Mouse (Mus musculus) neural tube, embryonic 15.5 days (tissue): ENCODE results near the gene Sdk1. TPM values are rescaled to one million over a fixed set of nuclear protein-coding genes. Genes with fewer than 3 reads are reported as not detected.

Experiments used
- ATAC-seq: fragments of 200-750 bp; cut with Nextera tagmentation; 2 replicates; pipeline ENCODE4 v1.8.0; 2017; ENCODE audit warnings: mild to moderate bottlenecking, moderate TSS enrichment, moderate library complexity; ENCODE audit not compliant: low FRiP score
- H3K27ac ChIP-seq: fragments of 300-500 bp; sonication (generic); replicated peaks from 2 replicates; pipeline ENCODE4 v1.5.1; 2015; ENCODE audit warnings: mild to moderate bottlenecking, inconsistent platforms
- H3K27me3 ChIP-seq: fragments of 300-500 bp; sonication (generic); replicated peaks from 2 replicates; pipeline ENCODE4 v1.6.1; 2015; ENCODE audit warnings: inconsistent platforms
- H3K36me3 ChIP-seq: fragments of 300-500 bp; sonication (generic); 2 replicates; pipeline ENCODE4 v1.6.1; 2015; ENCODE audit warnings: inconsistent platforms
- H3K4me1 ChIP-seq: fragments of 300-500 bp; sonication (generic); 2 replicates; pipeline ENCODE4 v1.6.1; 2015; ENCODE audit warnings: inconsistent platforms
- H3K4me2 ChIP-seq: fragments of 300-500 bp; sonication (generic); 2 replicates; pipeline ENCODE4 v1.6.1; 2015; ENCODE audit warnings: inconsistent platforms, mild to moderate bottlenecking, moderate library complexity
- H3K4me3 ChIP-seq: fragments of 300-500 bp; sonication (generic); replicated peaks from 2 replicates; pipeline ENCODE4 v1.5.1; 2015; ENCODE audit warnings: mild to moderate bottlenecking, inconsistent platforms
- H3K9ac ChIP-seq: fragments of 300-500 bp; sonication (generic); replicated peaks from 2 replicates; pipeline ENCODE4 v1.6.1; 2015; ENCODE audit warnings: mild to moderate bottlenecking, inconsistent platforms
- H3K9me3 ChIP-seq: fragments of 300-500 bp; sonication (generic); replicated peaks from 2 replicates; pipeline ENCODE4 v1.6.1; 2016; ENCODE audit warnings: inconsistent platforms
- WGBS: fragments of 180-500 bp; shearing (Covaris S2); methylation state at CpG from one replicate; pipeline ENCODE4 v1.1.7; 2015; ENCODE audit warnings: mixed read lengths; 5-methylcytosine and 5-hydroxymethylcytosine counted together
- polyA plus RNA-seq: library from polyadenylated mRNA; unstranded; fragments of >200 nt; fragmentation: Nextera tagmentation; extraction: Ambion mirVana; gene quantifications from 2 replicates; pipeline ENCODE4 v1.2.1, GENCODE M21; 2015

Gene Sdk1
- polyA plus RNA-seq, 1 experiment from 2014 or later: 2.7 TPM

DNA sequence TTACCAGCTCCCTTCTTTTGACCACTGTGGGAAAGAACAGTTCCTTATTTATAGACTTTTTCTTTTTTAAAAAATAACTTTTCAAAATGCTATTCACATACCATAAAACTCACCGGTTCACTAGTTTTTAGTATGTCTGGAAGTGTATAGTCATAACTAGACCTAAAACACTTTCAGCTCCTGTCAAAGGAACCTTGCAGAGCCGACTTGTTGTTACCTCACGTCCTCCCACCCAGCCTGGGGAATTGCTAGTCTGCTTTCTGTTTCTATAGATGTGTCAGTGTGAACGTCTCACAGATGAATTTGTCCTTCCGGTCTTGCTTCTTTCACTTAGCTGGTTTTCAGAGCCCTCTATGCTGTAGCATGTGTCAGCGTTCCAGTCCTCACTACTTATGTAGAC, 35.8 kb downstream of the Sdk1 start:
- no peak overlapping the region for H3K4me2 ChIP-seq
- H3K27me3 ChIP-seq: no peaks in the 10 kb centered on the region
- no peaks in the 10 kb centered on the region for H3K4me1 ChIP-seq
- no peak overlapping the region for H3K4me3 ChIP-seq
- 86% methylated on average over 6 of the region's 6 CpGs for WGBS
- no peak for ATAC-seq
- H3K36me3 ChIP-seq: no peaks in the 10 kb centered on the region
- H3K27ac ChIP-seq: no peak overlapping the region
- H3K9ac ChIP-seq: no peak overlapping the region
- no peaks in the 10 kb centered on the region for H3K9me3 ChIP-seq

DNA sequence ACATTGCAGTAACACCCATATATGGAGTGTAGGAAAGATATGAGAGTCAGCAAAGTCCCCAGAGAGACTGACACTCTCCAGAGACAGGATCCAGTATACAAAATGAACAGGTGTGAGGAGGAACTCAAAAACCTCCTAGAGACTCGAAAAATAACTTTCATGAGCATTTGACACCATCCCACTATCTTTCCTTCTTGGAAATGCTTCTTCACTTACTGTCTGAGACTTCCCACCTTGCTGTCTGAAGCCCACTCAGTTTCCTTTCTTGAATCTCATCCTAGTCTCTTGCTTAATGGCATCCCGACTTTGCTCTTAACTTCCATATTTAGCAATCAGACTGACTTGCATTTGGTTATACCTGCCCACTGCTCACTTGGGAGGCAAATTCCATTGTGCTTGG, 40.5 kb downstream of the Sdk1 start:
- Histone ChIP-seq H3K27ac (no peak overlapping the region), H3K36me3 (no peaks in the 10 kb centered on the region), H3K4me3 (no peak overlapping the region), H3K9ac (no peak overlapping the region), H3K27me3 (no peaks in the 10 kb centered on the region), H3K4me2 (no peak overlapping the region), H3K9me3 (no peaks in the 10 kb centered on the region), H3K4me1 (no peaks in the 10 kb centered on the region)
- no peak for ATAC-seq
- 75% methylated on average over 2 of the region's 2 CpGs for WGBS

DNA sequence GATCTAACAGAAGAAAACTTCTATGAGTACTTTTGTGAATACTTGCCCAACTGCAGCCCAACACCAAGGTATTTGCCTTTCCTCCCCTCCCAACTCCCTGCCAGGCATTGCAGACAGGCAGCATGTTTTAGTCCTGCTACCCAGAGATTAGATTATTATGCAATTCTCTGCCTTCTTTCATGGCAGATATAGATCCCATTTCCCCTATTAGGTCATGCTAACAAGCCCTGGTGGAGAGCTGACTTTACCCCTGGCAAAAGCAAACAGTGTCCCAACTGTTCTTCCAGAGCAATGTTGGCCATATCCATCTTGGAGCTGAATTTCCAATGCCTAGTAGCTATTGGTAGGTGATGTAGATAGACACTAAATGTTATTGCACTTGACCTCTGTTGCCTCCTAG, 48.3 kb downstream of the Sdk1 start:
- H3K27ac ChIP-seq: no peak overlapping the region

DNA sequence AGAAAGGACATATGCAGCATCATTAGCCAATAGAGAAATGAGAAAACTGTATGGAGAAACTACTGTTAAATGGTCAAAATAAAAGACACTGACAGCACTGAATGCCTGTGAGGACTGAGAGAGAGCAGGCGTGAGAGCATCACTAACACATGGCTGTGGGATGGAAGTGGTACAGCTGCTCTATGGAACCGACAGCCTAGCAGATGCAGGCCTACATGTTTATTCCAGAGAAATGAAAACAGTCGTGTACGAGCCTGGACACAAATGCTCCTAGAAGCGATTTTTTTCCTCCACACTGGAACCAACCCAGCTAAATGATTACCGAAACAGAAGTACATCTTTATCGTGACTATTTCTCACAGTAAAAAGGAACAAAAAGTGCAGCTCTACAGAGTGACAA, 54.0 kb downstream of the Sdk1 start:
- Histone ChIP-seq H3K9ac (no peak overlapping the region), H3K36me3 (no peaks in the 10 kb centered on the region), H3K4me2 (no peak overlapping the region), H3K27ac (no peak overlapping the region), H3K9me3 (no peaks in the 10 kb centered on the region), H3K4me3 (no peak overlapping the region), H3K27me3 (no peaks in the 10 kb centered on the region), H3K4me1 (no peaks in the 10 kb centered on the region)
- no peak for ATAC-seq
- WGBS: 85% methylated on average over 7 of the region's 7 CpGs

More for the DNA sequence above, 48.3 kb downstream of the Sdk1 start:
- H3K36me3 ChIP-seq: no peaks in the 10 kb centered on the region
- no peaks in the 10 kb centered on the region for H3K4me1 ChIP-seq
- no peaks in the 10 kb centered on the region for H3K9me3 ChIP-seq
- H3K4me2 ChIP-seq: no peak overlapping the region
- no peak overlapping the region for H3K9ac ChIP-seq
- no peak overlapping the region for H3K4me3 ChIP-seq
- no peaks in the 10 kb centered on the region for H3K27me3 ChIP-seq
- ATAC-seq: no peak

DNA sequence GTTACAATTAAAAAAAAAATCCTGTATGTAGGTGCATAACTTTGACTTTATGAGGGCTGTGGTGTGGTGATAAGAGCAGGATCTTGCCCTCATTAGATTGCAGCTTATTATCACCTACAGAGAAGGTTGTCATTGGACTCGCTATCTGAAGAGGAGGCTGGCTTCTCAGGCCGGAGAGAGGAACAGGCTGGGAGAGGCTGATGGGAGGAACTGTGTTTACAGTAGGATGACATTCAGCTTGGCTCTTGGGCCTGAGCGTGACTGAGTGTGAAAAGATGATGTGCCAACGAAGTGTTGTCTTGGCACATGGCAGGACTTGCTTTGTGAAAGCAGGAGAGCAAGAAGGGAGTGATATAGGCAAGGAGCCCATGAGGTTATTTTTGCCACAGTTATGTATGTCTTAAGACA, 61.0 kb downstream of the Sdk1 start:
- no peaks in the 10 kb centered on the region for H3K9me3 ChIP-seq
- no peak overlapping the region for H3K27ac ChIP-seq
- no peak overlapping the region for H3K4me2 ChIP-seq
- H3K9ac ChIP-seq: no peak overlapping the region
- H3K36me3 ChIP-seq: no peaks in the 10 kb centered on the region
- H3K4me3 ChIP-seq: no peak overlapping the region
- H3K27me3 ChIP-seq: no peaks in the 10 kb centered on the region
- no peaks in the 10 kb centered on the region for H3K4me1 ChIP-seq
- ATAC-seq: no peak
- WGBS: 77% methylated on average over 4 of the region's 4 CpGs

DNA sequence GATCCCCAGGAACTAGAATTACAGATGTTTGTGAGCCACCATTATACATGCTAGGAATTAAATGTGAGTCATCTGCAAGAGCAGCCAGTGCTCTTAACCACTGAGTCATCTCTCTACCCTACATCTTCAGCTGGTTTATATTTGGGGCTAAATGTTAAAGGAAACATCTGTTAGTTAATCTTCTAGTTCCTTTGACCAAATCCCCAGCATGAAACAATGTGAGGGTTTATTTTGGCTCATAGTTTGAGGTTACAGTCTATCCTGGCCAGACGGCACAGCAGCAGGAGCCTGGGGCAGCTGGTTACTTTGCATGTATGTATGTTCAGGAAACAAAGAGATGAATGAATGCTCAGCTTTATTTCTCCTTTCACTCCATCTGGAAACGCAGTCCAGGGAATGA, 62.5 kb downstream of the Sdk1 start:
- Histone ChIP-seq H3K27me3 (no peaks in the 10 kb centered on the region), H3K36me3 (no peaks in the 10 kb centered on the region), H3K9me3 (no peaks in the 10 kb centered on the region), H3K9ac (no peak overlapping the region), H3K4me2 (no peak overlapping the region), H3K27ac (no peak overlapping the region), H3K4me1 (no peaks in the 10 kb centered on the region), H3K4me3 (no peak overlapping the region)
- 50% methylated on average over 2 of the region's 2 CpGs for WGBS
- no peak for ATAC-seq

DNA sequence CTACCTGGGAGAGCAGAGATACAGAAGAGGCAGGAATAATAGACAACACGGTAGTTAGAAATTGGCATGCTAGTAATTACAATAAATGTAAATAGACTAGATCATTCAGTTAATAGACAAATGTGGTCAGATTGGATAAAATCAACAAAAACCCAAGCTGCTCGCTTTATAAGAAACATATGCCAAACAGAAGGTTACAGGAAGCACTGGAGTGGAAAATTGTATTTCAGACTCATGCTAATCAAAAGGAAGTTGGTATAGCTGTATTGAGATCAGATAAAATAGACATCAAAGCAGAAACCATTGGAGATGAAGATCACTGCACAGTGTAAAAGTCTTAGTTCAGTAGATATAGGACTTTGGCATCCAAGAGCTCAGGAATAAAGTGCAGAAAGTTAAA, 63.4 kb downstream of the Sdk1 start:
- no peak overlapping the region for H3K4me2 ChIP-seq
- 76% methylated on average over 2 of the region's 2 CpGs for WGBS
- H3K4me3 ChIP-seq: no peak overlapping the region
- H3K36me3 ChIP-seq: no peaks in the 10 kb centered on the region
- no peak for ATAC-seq
- no peaks in the 10 kb centered on the region for H3K9me3 ChIP-seq
- no peak overlapping the region for H3K9ac ChIP-seq
- H3K4me1 ChIP-seq: no peaks in the 10 kb centered on the region
- H3K27me3 ChIP-seq: no peaks in the 10 kb centered on the region
- H3K27ac ChIP-seq: no peak overlapping the region

DNA sequence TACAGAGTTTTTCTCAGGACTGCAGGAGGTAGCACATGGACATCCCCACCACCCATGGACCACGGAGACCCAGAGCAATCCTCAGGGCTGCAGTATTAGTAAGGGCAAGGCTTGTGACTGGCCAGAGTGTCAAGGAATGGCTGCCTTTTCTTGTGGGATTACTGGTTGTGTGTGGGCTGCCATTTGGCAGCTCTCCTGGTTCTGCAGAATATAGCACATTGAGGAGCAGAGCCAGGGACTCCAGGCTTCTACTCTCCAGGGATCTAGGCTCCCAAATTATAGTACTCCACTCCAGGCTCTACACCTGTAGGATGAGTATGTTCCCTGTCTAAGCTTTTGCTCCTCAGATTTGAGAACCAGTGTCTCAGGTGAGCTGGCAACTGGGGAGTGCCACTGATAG, 69.4 kb downstream of the Sdk1 start:
- 86% methylated on average over 1 of the region's 1 CpGs for WGBS
- Histone ChIP-seq H3K36me3 (no peaks in the 10 kb centered on the region), H3K27me3 (no peaks in the 10 kb centered on the region), H3K9ac (no peak overlapping the region), H3K4me3 (no peak overlapping the region), H3K4me2 (no peak overlapping the region), H3K27ac (no peak overlapping the region), H3K4me1 (no peaks in the 10 kb centered on the region), H3K9me3 (no peaks in the 10 kb centered on the region)
- ATAC-seq: no peak

DNA sequence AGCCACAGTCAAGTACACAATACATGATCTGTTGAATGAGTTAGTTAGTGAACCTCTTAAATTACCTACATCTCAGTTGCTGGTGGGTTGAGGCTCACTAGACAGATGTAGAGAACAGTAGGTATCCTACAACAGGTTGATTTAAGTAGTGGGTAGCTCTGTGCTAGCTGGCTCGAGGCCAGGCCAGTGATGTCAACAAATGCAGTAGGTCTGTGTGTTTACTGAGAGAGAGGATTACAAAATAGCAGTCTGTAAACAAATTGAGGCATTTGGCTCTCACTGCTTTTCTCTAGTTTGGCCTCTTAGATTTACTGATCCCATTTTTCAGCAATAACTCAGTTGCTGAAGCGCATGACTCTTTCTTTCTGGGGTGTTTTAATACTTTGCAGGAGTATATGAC, 70.5 kb downstream of the Sdk1 start:
- no peak for ATAC-seq
- H3K4me1 ChIP-seq: no peaks in the 10 kb centered on the region
- H3K9me3 ChIP-seq: no peaks in the 10 kb centered on the region
- 77% methylated on average over 2 of the region's 2 CpGs for WGBS
- no peak overlapping the region for H3K9ac ChIP-seq
- H3K27me3 ChIP-seq: no peaks in the 10 kb centered on the region
- H3K36me3 ChIP-seq: no peaks in the 10 kb centered on the region
- H3K27ac ChIP-seq: no peak overlapping the region
- H3K4me2 ChIP-seq: no peak overlapping the region
- H3K4me3 ChIP-seq: no peak overlapping the region

DNA sequence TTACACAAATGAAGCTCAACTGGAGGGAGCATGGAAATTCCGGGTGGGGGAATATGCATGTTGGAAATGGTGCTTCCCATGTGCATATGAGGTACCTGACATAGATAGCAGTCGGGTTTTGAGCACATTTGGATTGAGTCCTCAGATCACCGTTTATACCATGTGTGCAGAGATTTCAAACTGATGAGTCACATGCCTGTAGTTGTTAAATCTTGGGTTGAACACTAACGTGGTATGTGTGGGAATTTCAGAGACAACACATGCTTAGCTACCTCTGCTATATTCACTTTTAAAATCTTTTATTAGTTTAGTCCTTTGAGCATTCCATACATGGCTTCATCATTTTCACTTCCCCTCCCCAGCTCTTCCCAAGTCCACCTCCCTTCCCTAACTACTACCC, 71.0 kb downstream of the Sdk1 start:
- Histone ChIP-seq H3K9me3 (no peaks in the 10 kb centered on the region), H3K4me3 (no peak overlapping the region), H3K36me3 (no peaks in the 10 kb centered on the region), H3K9ac (no peak overlapping the region), H3K4me2 (no peak overlapping the region), H3K4me1 (no peaks in the 10 kb centered on the region), H3K27me3 (no peaks in the 10 kb centered on the region), H3K27ac (no peak overlapping the region)
- no peak for ATAC-seq
- WGBS: 89% methylated on average over 4 of the region's 4 CpGs

DNA sequence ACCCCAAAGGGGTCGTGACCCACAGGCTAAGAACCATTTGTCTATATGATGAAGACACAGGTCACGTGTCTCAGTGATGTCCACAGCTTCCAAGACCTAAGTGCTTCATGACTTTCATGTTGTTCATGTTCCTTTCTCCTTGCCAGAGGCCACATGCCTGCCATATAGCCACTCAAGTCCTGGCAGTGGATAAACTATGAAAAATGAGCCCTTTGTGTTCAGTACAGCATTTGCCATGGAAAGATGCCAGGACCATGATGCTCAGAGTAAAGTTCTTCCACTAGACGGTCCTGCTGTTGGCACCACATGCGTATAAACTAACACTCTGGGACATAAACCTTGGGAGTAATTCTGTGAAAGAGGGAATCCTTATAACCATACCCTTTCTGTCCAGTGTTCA, 75.8 kb downstream of the Sdk1 start:
- H3K9ac ChIP-seq: no peak overlapping the region
- WGBS: 72% methylated on average over 4 of the region's 4 CpGs
- H3K27me3 ChIP-seq: no peaks in the 10 kb centered on the region
- H3K4me2 ChIP-seq: no peak overlapping the region
- H3K4me3 ChIP-seq: no peak overlapping the region
- H3K4me1 ChIP-seq: no peaks in the 10 kb centered on the region
- H3K9me3 ChIP-seq: no peaks in the 10 kb centered on the region
- no peak for ATAC-seq
- no peak overlapping the region for H3K27ac ChIP-seq
- no peaks in the 10 kb centered on the region for H3K36me3 ChIP-seq

DNA sequence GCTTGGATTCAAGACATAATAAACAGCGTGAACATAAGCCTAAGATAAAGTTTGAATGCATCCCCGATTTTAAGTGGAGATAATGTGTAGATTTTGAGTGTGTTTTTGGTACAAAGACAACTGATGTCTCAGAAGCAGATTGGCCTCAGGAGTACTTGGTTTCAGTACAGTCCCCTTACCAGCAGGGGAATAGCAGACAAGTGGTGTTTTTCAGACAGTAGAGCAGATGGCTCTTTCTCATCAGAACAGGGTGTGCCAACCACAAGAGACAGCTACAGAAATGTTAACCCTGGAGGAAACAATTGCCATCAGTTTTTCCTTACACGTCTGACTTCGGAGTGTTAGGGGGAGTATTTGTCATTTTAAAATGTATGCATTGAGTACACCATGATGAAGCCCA, 83.6 kb downstream of the Sdk1 start:
- Histone ChIP-seq H3K36me3 (no peaks in the 10 kb centered on the region), H3K27me3 (no peaks in the 10 kb centered on the region), H3K4me2 (no peak overlapping the region), H3K9ac (no peak overlapping the region), H3K4me3 (no peak overlapping the region), H3K27ac (no peak overlapping the region), H3K9me3 (no peaks in the 10 kb centered on the region), H3K4me1 (no peaks in the 10 kb centered on the region)
- no peak for ATAC-seq
- 87% methylated on average over 4 of the region's 4 CpGs for WGBS

DNA sequence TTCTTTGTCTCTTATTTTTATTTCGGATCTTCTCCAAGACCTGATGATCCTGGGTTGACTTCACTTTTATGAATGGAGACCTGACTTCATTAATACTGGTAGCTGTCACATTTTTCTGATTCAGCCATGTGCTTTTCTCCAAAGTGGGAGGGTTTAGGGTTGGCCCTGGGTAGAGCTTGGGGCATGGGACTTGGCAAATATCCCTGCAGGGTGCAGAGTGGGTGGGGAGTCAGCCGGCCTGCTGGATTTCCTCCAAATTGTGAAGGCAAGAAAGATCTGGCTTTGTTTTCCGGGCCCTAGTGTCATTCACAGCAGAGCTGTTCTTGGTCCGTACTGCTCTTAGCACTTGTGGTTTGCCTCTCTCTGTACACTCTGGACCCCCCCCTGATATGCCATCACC, 103.1 kb downstream of the Sdk1 start:
- Histone ChIP-seq H3K27me3 (no peaks in the 10 kb centered on the region), H3K9ac (no peak overlapping the region), H3K9me3 (0 out of 2 replicates have a peak, but pooled peaks cover 4% of the 10 kb centered on the region), H3K4me2 (no peak overlapping the region), H3K27ac (no peak overlapping the region), H3K36me3 (no peaks in the 10 kb centered on the region), H3K4me3 (no peak overlapping the region), H3K4me1 (peaks cover 4% of the 10 kb centered on the region; the same call in 1 of the 2 replicates)
- 58% methylated on average over 4 of the region's 4 CpGs for WGBS
- no peak for ATAC-seq
